Mouse (Mus musculus) megakaryocyte, adult 5-6 weeks (primary cell): ENCODE results near the gene Ankrd63. TPM values are rescaled to one million over a fixed set of nuclear protein-coding genes. Genes with fewer than 3 reads are reported as not detected.

ENCODE experiments used
- ATAC-seq: 2 replicates; pipeline ENCODE4 v1.8.0; 2016; ENCODE audit warnings: mild to moderate bottlenecking, inconsistent platforms; ENCODE audit not compliant: poor library complexity, severe bottlenecking
- total RNA-seq, 2 experiments: library from RNA; stranded (forward) in 1 of 2; stranded (reverse) in 1 of 2; fragments of 153-499, 151-499 nt in 1 of 2; fragments of 221-1000, 200-1000 nt in 1 of 2; gene quantifications; 2 replicates each; pipeline versions ENCODE4 v1.2.3 to v1.2.4; 2015 to 2017

The Ankrd63 gene
- total RNA-seq, 2 experiments from 2014 or later, result 0.07 TPM

DNA sequence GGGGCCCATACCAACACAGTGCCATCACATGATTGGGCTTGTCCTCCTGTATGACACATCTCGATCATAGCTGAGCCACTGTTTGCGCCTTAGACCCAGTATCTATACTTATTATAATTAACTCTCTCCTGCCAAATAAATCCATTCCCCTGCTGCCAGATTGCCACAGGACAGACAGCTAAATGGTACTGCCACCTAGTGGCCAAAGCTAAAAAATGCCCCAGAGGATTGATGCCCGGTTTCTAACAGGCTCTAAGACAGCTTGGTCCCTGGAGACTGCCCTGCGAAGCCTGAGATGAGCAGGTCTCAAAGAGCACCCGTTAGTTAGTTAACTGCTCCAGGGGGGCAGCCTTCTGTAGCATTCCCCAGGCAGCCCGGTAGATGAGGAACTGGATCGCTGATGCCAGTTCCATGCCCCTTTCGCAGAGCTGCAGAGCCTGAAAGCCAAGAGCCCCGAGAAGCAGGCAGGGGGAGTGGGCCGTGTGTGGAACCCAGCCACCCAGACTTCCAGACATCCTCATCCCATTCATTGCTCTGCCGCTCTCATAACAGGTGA lies 8.0 kb downstream of the Ankrd63 start:
- peak; percentile 45 for ATAC-seq

DNA sequence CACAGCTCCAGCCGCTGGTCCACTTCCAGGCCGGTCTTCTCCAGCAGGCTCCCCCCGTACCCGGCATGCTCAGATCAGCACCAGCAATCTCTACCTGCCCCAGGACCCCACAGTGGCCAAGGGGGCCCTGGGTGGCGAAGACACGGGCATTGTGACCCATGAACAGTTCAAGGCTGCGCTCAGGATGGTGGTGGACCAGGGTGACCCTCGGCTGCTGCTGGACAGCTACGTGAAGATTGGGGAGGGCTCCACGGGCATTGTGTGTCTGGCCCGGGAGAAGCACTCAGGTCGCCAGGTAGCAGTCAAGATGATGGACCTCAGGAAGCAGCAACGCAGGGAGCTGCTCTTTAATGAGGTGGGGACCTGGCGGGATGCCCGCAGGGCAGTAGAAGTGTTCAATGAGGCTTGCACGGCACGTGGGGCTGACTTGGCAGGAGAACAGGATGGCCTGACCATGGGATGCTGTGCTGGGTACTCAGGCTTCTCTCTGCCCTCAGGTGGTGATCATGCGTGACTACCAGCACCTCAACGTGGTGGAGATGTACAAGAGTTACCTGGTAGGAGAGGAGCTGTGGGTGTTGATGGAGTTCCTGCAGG lies 10.3 kb downstream of the Ankrd63 start:
- no peak for ATAC-seq

DNA sequence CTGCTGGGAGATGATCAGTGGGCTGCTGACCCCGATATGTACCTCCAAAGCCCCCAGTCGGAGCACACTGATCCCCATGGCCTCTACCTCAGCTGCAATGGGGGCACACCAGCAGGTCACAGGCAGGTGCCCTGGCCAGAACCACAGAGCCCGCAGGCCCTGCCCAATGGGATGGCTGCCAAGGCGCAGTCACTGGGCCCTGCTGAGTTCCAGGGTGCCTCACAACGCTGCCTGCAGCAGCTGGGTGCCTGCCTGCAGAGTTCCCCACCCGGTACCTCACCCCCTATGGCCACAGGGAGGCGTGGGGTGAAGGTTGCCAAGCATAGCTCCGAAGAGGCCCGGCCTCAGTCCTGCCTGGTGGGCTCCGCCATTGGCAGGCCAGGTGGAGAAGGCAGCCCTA lies 13.9 kb downstream of the Ankrd63 start:
- no peak for ATAC-seq

DNA sequence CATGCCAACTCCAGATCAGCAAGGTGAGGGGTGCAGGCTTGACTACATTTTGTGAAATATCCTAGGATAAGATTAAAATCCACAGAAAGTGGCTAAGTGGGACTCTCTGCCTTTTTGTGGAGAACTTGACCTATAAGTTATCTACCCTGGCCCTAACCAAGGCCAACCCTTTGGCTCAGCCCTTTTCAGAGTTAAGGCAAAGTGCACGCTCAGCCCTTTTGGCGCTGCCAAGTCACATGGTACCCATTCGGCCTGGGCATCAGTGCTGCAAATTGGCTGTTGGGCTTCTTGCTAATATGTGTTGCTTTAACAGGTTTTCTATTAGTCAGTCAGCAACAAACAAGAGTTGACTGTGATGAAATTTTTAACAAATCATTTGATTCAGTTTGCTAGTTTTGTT lies 16.0 kb downstream of the Ankrd63 start:
- ATAC-seq, result no peak

DNA sequence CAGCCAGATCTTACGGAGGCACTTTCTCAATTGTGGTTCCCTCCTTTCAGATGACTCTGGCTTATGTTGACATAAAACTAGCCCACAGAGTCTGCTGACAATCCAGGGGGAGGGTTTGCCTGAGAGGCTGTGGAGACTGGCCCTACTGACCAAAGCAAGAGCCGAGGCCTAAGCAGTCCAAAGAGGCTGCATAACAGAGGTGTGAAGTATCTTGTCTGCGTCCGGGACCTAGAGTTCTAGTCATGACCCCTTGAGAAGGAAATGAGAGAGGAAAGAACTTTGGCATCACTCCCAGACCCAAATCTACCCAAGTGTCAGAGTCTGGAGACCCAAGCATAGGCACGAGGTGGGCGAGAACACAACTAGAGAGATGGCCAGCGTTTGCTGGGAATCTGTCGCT lies 17.1 kb downstream of the Ankrd63 start:
- ATAC-seq, result peak; percentile 26; the same call in 1 of the 2 replicates

DNA sequence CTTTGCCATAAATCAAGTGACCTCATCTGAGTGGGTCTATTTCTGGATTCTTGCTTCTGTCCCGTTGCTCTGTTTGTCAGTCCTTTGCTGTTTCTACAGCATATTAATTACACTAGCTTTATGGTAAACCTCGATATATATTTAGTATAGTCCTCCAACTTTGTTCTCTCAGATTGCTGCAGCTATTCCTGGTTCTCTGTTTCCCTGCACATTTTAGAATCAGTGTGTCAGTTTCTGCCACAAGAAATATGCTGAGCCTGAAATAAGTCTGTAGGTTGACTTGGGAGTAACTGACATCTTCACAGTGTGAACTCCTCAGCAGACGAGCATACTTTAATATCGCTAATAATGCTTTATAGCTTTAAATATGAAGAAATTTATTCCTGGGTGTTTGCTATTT lies 18.7 kb downstream of the Ankrd63 start:
- no peak for ATAC-seq

DNA sequence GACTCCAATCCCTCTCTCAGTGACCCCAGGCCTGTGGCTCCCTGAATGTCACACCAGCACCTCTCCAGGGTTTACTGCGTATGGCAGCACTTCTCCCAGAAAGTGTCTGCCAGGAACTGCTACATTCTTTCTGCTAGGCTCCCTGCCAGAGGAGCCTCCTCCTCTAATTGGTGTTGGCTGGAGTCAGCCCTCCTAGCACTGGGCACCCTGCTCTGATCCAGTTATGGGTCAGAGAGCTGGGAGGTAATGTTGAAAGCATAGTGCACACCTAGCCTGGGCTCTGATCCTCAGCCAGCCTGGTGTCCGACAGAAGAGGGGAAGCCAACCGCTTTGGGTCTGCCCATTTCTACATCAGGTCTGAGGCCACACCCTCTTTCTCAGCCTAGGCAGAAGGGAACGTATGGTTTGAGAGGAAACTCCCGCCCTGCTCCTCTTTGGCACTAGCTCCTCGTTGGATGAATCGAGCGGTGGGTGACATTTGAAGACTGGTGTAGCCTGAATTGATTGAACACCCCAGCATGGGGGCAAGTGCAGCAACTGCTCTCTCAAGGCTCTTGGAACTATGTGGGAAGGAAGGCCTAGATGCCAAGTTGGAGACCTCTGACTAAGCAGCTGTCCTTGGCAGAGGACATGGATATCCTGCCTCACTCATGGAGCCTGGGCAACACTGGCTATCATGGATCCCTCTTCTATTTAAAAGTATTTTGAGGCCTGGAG lies 21.1 kb downstream of the Ankrd63 start:
- ATAC-seq, result peak; percentile 80

DNA sequence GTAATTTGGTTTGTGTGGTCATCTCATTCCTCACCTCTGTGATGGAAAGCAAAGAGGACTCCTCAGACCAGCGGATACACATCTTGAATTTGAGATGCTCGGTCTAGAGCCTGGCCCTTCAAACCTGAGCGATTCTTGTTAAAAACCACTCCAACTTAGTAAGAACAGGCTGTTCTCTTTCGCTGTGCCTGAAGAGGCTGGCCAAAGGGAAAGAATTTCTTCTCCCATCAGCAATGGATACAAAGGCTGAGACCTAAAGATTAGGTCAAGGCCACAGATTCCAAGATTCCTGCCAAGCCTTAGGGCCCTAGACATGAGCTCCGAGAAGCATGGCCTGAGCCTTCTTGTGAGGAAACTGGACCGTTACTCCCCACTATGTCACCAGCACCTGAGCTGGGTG lies 22.8 kb downstream of the Ankrd63 start:
- ATAC-seq, result no peak

DNA sequence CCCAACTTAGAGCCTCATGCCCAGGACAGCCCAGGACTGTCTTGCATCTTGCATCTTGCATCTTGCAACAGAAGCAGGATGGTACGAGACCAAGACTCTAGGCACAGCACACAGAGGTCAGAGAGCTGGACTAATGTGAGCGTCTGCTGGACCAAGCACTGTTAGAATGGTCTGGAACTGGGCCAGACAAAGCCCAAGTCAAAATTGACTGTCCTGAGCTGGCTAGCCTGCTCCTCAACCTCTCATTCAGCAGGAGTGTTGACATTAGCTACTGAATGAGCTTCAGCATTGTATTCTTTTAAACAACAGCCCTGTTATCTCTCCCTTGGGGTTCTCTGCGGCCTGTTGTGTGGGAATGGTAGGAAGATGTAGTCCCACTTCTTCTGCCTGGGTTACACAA lies 24.2 kb downstream of the Ankrd63 start:
- ATAC-seq, result no peak

DNA sequence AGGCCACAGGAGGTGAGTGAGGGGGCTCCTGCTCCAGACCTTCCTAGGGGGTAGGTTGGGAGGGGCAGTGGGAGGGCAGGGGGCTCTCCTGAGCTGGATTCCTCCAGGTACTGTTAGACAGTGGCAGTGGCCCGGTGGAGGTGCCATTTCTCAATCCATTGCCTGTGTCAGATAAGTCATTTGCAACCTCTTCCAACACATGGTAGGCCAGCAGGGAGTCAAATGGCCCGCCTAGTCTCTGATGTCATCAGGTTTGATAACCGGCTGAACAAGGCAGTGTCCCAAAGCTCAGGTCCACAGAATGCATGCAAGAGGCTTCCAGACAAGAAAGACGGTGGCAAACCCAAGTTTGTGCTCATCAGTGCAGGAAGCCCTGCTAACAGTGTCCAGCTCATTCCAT lies 25.9 kb downstream of the Ankrd63 start:
- ATAC-seq, result 0 out of 2 replicates have a peak, but pooled peaks have one; percentile 8

DNA sequence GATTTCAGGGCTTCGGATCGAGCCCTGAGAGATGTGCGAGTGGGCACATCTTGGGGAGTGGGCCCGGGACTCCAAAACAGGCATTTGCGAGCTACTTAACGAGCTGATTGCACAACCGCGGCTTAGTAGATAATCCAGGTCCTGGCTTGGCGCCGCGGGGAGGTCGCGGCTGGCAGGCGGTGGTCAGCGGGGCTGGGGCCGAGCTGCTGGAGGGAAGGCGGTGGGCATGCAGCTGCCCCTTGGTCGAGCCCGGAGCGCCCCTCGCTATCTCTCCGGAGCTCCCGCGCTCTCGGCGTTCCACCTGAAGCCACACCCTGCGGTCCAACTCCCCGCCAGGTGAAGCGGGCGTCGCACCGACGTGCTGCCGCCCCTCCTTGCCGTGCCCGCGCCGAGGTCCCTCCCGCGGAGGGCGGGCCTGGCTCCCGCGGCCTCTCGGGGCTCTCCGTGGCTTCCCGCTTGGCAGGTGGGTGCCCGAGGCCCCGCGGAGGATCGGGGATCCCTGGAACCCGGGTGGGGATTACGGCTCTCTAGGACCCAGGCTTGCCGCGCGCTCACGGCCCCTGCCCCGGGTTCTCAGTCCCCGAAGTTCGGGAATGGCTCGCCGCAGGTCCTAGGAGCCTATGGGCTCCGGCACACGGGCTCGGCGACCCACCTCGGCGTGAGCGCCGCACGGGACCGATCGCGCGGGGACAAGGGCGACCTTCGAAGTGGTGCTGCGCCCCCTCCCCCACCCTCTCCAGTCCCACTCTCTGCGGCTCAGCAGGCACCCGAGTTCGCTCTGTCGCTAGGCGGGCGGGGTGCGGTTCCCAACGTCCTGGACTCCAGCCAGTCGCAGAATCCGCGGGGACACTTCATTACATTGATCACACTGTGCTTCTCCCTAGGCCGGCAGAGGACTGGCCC lies 26.7 kb downstream of the Ankrd63 start:
- peak; percentile 33 for ATAC-seq

DNA sequence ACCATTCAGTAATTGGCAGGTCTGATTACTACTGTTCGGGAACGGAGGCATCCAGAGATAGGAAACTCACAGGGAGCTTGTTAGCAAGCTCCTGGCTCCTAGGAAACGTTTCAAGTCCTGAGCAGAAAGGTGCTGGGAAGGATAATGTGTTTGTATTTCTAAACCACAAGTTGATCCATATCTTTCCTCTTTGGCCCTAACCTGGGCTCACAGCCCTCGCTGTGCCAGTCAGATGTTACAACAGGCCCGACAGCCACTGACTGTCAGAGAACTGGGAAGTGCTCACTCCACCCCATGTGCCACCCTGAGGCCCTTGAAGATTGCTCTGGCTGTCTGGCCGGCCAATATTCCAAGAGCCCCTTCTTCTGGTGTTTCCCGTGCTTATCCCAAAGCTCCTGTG lies 29.3 kb downstream of the Ankrd63 start:
- no peak for ATAC-seq

DNA sequence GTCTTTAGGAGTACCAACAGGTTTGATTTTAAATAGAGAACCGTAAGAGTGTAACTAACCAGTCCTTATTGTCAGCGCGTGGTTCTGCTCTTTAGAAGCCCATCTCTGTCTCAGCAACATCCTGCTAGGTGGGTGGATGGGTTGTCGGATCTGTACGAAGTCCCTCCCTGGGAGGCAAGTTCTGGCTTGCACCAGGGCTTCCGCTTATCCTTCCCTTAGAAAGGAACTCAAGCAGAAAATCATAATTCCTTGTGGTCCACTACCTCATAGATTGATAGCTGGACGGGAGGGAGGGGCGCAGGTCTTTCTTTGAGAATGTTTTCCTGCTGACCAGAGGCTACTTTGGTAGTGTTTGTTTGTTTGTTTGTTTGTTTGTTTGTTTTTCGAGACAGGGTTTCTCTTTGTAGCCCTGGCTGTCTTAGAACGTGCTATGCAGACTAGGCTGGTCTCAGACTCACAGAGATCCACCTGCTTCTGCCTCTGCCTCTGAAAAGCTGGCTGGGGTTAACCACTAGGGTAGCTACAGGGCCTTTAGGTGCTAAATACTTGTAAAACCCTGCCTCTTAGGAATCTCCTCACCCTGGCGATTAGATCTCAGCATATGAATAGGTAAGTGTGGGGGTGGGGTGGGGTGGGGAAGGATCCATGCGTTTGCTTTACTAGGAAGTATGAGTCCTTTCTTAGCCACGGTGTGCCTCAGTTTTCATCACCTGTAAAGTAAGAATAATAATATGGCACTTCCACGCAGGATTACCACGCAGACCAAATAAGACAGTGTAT lies 29.9 kb downstream of the Ankrd63 start:
- no peak for ATAC-seq

DNA sequence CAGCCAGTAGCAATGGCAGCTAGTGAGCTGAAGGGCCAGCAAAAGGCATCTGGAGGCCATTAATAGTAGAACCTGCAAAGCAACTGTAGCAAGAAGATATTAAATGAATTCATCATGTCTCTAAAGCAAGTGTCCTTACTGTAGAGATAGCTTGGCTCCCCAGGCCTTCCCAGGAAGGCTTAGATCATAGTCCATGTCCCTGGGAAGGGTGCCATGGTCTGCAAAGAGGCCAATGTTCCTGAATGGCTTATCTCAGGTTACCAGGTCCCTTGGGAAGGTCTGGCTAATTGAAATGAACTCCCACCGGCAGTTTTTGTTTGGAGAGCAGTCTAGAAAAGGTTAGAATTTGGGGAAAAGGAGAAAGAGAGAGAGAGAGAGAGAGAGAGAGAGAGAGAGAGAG lies 32.0 kb downstream of the Ankrd63 start:
- no peak for ATAC-seq

DNA sequence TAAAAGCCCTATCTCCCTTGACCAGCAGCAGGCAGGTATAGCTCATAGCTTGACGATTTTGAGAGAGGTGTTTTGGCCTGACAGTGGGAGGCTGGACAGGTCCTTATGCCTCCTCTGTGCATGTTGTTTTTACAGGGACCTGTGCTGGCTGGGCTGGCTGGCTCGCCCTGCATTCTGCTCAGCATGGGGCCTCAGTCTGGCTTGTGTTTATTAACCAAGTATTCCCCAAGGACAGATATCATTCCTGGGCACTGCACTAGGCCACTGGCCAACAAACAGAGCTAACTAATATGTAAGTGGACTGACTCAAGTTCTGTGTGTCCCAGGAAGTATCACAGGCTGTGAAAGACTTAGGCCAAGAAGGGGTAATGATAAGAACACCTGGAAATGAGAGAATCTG lies 34.0 kb downstream of the Ankrd63 start:
- ATAC-seq, result no peak

DNA sequence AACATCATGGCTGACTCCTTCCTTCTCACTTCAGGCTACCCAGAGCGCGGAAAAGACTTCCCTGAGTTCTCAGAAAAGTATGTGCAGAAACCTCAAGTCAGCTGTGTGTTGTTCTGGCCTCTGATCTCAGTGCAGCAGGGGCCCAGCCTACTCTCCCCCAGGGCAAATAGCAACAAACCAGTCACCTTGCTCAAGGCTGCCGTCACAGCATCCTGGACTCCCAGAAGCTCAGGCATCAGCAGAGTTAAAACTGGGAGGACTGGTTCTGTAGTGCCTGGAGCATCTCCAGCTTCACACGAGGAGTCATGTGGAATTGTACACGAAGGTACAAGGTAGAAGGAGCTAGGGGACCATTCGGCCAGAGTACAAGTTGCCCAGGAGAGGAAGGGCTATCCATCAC lies 34.5 kb downstream of the Ankrd63 start:
- ATAC-seq, result no peak

DNA sequence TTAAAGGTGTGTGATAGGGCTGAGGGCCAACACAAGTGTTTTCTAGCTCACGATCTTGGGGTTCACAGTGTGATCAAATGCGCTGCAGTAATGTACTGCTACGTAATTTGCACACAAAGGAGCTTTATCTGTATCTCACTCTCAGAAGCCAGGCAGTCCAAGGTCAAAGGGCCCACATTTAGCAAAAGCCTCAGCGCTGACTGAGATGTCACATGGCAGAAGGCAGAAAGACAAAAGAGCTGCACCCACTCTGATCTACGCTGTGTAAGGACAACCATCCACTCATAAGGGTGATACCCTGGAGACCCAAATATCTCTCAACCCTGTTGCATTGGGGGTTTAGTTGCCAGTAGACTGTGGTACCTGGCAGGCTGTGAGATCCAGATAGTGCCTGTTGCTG lies 36.6 kb downstream of the Ankrd63 start:
- ATAC-seq, result no peak

DNA sequence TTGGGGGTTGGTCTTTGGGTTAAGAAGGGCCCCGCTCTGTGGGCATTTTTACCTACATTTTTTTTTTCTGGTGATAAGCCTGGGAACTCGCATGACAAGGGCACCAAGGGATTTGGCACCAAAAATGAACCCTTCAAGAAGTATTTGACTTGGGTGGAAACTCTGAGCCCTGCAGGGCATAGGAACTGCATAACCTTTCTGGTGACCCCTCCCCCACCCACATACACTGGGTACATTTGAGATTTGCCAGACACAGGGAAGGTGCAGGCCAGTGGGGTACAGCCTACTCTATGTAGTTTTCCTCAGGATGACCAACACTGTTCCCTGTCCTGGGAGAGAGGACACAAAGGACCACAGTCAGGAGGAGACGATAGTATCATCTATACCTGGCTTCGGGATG lies 38.1 kb downstream of the Ankrd63 start:
- no peak for ATAC-seq

DNA sequence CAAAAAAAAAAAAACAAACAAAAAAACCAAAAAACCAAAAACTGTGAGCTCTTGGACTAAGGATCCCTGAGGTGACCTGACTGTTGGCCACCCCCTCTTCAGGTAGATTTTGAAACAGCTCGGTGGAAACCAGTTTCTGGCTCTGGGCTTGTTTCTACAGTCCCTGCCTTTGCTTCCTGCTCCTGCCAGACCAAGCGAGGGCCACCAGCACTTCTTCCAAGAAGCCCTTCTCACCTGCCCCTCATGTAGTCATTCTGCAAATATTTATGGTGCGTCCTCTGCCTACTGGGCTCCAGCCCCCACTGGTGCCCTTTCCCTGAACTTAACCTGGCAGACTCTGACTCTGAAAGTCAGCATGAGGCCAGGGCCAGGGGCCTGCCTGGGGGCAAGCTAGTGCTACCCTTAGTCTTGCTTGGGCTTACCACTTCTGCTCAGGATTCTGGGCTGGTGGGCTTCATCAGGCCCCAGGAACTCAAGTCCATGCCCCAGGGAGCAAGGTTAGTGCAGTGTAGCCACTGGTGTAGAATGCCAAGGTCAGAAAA lies 38.7 kb downstream of the Ankrd63 start:
- ATAC-seq, result no peak
